Mouse (Mus musculus) CH12.LX (cell line): ENCODE measurements around the gene Lrrc75a.

Experiments
- CTCF ChIP-seq, 2 experiments: IDR thresholded peaks in 1 of 2; conservative IDR thresholded peaks in 1 of 2; 2 replicates each; pipeline ENCODE4 v1.5.1; 2011 to 2012; ENCODE audit warnings: low read depth in 2 of 2, low read length in 2 of 2, improper control_type of control experiment in 1 of 2, inconsistent platforms in 1 of 2, mild to moderate bottlenecking in 1 of 2, moderate library complexity in 1 of 2
- GABPA ChIP-seq: IDR thresholded peaks from 2 replicates; pipeline ENCODE4 v1.6.1; 2012; ENCODE audit warnings: low read depth, low read length, improper control_type of control experiment, inconsistent platforms; ENCODE audit not compliant: insufficient replicate concordance
- HCFC1 ChIP-seq: IDR thresholded peaks from 2 replicates; pipeline ENCODE4 v1.6.1; 2012; ENCODE audit warnings: low read depth, mild to moderate bottlenecking, inconsistent platforms, low read length, improper control_type of control experiment
- JUND ChIP-seq: conservative IDR thresholded peaks from 2 replicates; pipeline ENCODE4 v1.6.1; 2011; ENCODE audit warnings: low read depth, low read length, improper control_type of control experiment
- MXI1 ChIP-seq: IDR thresholded peaks from 2 replicates; pipeline ENCODE4 v1.6.1; 2011; ENCODE audit warnings: mild to moderate bottlenecking, low read depth, low read length, improper control_type of control experiment
- POLR2A ChIP-seq: IDR thresholded peaks from 2 replicates; pipeline ENCODE4 v1.6.1; 2011; ENCODE audit warnings: low read depth, mild to moderate bottlenecking, improper control_type of control experiment, low read length
- POLR2AphosphoS2 ChIP-seq: IDR thresholded peaks from 2 replicates; pipeline ENCODE4 v1.6.1; 2011; ENCODE audit warnings: low read depth, low read length, improper control_type of control experiment
- RAD21 ChIP-seq: IDR thresholded peaks from 2 replicates; pipeline ENCODE4 v1.6.1; 2011; ENCODE audit warnings: low read depth, mild to moderate bottlenecking, low read length, improper control_type of control experiment, moderate library complexity
- RCOR1 ChIP-seq: conservative IDR thresholded peaks from 2 replicates; pipeline ENCODE4 v1.6.1; 2012; ENCODE audit warnings: low read depth, mild to moderate bottlenecking, inconsistent platforms, low read length, improper control_type of control experiment
- UBTF ChIP-seq: IDR thresholded peaks from 2 replicates; pipeline ENCODE4 v1.6.1; 2012; ENCODE audit warnings: low read depth, mild to moderate bottlenecking, inconsistent platforms, low read length, improper control_type of control experiment, moderate library complexity
- USF2 ChIP-seq: conservative IDR thresholded peaks from 2 replicates; pipeline ENCODE4 v1.6.1; 2011; ENCODE audit warnings: low read depth, low read length, improper control_type of control experiment
- ZC3H11A ChIP-seq: IDR thresholded peaks from 2 replicates; pipeline ENCODE4 v1.6.1; 2012; ENCODE audit warnings: low read depth, mild to moderate bottlenecking, inconsistent platforms, low read length, improper control_type of control experiment
- ZMIZ1 ChIP-seq: IDR thresholded peaks from 2 replicates; pipeline ENCODE4 v1.6.1; 2012; ENCODE audit warnings: low read depth, mild to moderate bottlenecking, inconsistent platforms, low read length, improper control_type of control experiment
- ZNF384 ChIP-seq: IDR thresholded peaks from 2 replicates; pipeline ENCODE4 v1.6.1; 2012; ENCODE audit warnings: low read depth, low read length, improper control_type of control experiment, inconsistent platforms

GRCm38 (mm10) chr11:62621586-62622283, 26.6 kb downstream of the Lrrc75a start:
- TF ChIP-seq GABPA: no peak
- no peak for TF ChIP-seq POLR2AphosphoS2
- TF ChIP-seq POLR2A: no peak
- no peak for TF ChIP-seq ZMIZ1
- TF ChIP-seq CTCF (conservative IDR thresholded peaks at IDR 0.05 in 1 of 2, IDR thresholded peaks at IDR 0.05 in 1 of 2; ENCODE audit: low read depth in 2 of 2, low read length in 2 of 2): no peak; a peak in 1 of 4 replicates
- no peak for TF ChIP-seq USF2
- TF ChIP-seq JUND: no peak
- TF ChIP-seq ZC3H11A: no peak
- TF ChIP-seq UBTF: no peak
- no peak for TF ChIP-seq ZNF384
- TF ChIP-seq RCOR1: no peak
- TF ChIP-seq MXI1: no peak
- TF ChIP-seq RAD21: no peak
- TF ChIP-seq HCFC1: no peak
